Mouse (Mus musculus): Measurements from ENCODE around the gene Zfp385a.

DNA sequence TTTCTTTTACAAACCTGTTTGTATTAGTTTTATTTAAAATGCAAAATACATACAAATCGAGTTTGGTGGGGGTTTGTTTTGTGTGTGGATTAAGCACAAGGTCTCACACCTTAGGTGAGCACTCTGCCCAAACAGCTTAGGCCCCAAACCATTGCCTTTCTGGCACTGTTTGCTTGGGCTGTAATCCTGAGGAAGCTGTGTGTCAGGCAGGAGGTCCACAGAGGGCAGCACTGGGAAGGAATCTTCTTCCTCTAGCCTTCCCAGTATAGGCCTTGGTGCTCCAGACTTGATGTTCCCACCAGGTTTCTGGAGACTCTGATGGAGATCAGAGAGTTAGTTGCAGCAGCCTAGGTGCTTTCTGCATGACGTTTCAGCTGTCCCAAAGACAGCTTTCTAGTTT is 55.2 kb downstream of the Zfp385a start:
- TF ChIP-seq CTCF (IDR thresholded peaks at IDR 0.05; ENCODE audit: low read depth), result peak; percentile 28; the same call in 1 of the 2 replicates
- TF ChIP-seq EP300 (IDR thresholded peaks at IDR 0.05; ENCODE audit: low read depth), result no peak

Measured in heart, postnatal 0 days (tissue).